Mouse (Mus musculus) adrenal gland, postnatal 14 days (tissue): ENCODE data around the gene Sap25. TPM values are rescaled to one million over a fixed set of nuclear protein-coding genes. Genes with fewer than 3 reads are reported as not detected.
"Not testable (repeated sequence)": the region's sequence is repeated elsewhere in the genome, so short reads cannot be mapped to it uniquely, and the experiment has no call there.

Experiments
- DNase-seq: peaks from one replicate; pipeline ENCODE4 v3.0.0; 2021; ENCODE audit warnings: mixed read lengths
- long read RNA-seq, 2 experiments: library from polyadenylated mRNA; stranded (forward); transcript quantifications; one replicate each; pipeline ENCODE4 v2.0.0; 2021
- total RNA-seq: library from RNA; stranded (reverse); gene quantifications from 2 replicates; pipeline ENCODE4 v1.2.3, GENCODE M21; 2021

The Sap25 gene
- total RNA-seq, result 7.4 and 12.8 TPM in 2 replicates
- long read RNA-seq, experiment 1, partial matches to known transcripts, result 0 of 3 reads
- long read RNA-seq, experiment 1, other reads (novel, unspliced or antisense), result 0 of 3 reads
- long read RNA-seq, experiment 2, partial matches to known transcripts, result 0 of 1 reads
- long read RNA-seq, experiment 2, other reads (novel, unspliced or antisense), result 0 of 1 reads

- peak; percentile 68 for DNase-seq
Measured at GRCm38 (mm10) chr5:137641054-137641453, at the start of gene Sap25. Gene Sap25, plus strand, starts transcription at chr5:137641334.

GRCm38 (mm10) chr5:137595921-137596320, 45.2 kb upstream of the Sap25 start:
- no peak for DNase-seq

GRCm38 (mm10) chr5:137596601-137597261, 44.4 kb upstream of the Sap25 start:
- DNase-seq, result peak; percentile 33

GRCm38 (mm10) chr5:137597625-137598024, 43.5 kb upstream of the Sap25 start:
- no peak for DNase-seq

GRCm38 (mm10) chr5:137598100-137598826, 42.9 kb upstream of the Sap25 start:
- no peak for DNase-seq

GRCm38 (mm10) chr5:137599600-137599999, 41.5 kb upstream of the Sap25 start:
- DNase-seq, result no peak

GRCm38 (mm10) chr5:137600281-137600618, 40.9 kb upstream of the Sap25 start:
- no peak for DNase-seq

- DNase-seq, result peak; percentile 98
Measured at GRCm38 (mm10) chr5:137600619-137601364, 40.3 kb upstream of the Sap25 start, which contains the start of gene Mospd3. Gene Mospd3, minus strand, starts transcription at chr5:137601058.

- peak; percentile 49 for DNase-seq
Measured at GRCm38 (mm10) chr5:137601365-137601729, 39.8 kb upstream of the Sap25 start.

GRCm38 (mm10) chr5:137607860-137608653, 33.1 kb upstream of the Sap25 start:
- DNase-seq, result no peak

- no peak for DNase-seq
Measured at GRCm38 (mm10) chr5:137608654-137609190, 32.4 kb upstream of the Sap25 start.

GRCm38 (mm10) chr5:137609292-137609691, 31.8 kb upstream of the Sap25 start:
- no peak for DNase-seq

GRCm38 (mm10) chr5:137610056-137610455, 31.1 kb upstream of the Sap25 start:
- DNase-seq, result no peak

GRCm38 (mm10) chr5:137610548-137611244, 30.4 kb upstream of the Sap25 start:
- peak; percentile 90 for DNase-seq

GRCm38 (mm10) chr5:137611245-137611602, 29.9 kb upstream of the Sap25 start:
- peak; percentile 88 for DNase-seq

- DNase-seq, result no peak
Measured at GRCm38 (mm10) chr5:137613076-137613475, 28.1 kb upstream of the Sap25 start.

- DNase-seq, result peak; percentile 78
Measured at GRCm38 (mm10) chr5:137613550-137613949, 27.6 kb upstream of the Sap25 start, which contains the start of gene Pcolce. Gene Pcolce, minus strand, starts transcription at chr5:137613784.

- not testable (repeated sequence) for DNase-seq
Measured at GRCm38 (mm10) chr5:137614921-137615320, 26.2 kb upstream of the Sap25 start.

GRCm38 (mm10) chr5:137615347-137615746, 25.8 kb upstream of the Sap25 start:
- DNase-seq, result no peak

- DNase-seq, result no peak
Measured at GRCm38 (mm10) chr5:137623937-137624530, 17.1 kb upstream of the Sap25 start.
